Mouse (Mus musculus): ENCODE measurements around the gene Slirp. TPM values are rescaled to one million over a fixed set of nuclear protein-coding genes. Genes with fewer than 3 reads are reported as not detected.
"Not testable (repeated sequence)": the region's sequence is repeated elsewhere in the genome, so short reads cannot be mapped to it uniquely, and the experiment has no call there.

Slirp gene
- polyA plus RNA-seq, 1 experiment from 2014 or later: 281 TPM

DNA sequence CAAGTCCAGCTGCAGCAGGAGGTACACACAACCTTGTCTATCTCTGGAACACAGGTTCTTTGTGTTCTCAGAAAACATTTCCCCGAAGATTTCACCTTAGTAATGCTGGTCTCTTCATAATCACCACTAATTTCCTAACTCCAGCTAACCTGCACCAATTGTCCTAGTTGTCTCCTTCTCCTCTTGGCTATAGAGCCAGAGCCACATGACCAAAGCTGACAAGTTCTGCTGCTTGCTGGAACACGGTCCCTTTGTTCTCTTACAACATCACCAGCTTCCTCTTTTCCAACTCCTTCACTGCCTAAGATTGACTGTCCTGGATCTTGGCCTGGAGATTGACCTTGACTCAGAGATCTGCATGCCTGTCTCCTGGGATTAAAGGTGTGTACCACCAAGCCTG, 45.0 kb downstream of the Slirp start:
- WGBS: 52% methylated on average over 2 of the region's 2 CpGs
- not testable (repeated sequence) for H3K36me3 ChIP-seq (ENCODE audit: control insufficient read depth, insufficient read depth, low read length); H3K4me3 ChIP-seq (ENCODE audit: low read depth, low read length); ATAC-seq (ENCODE audit: insufficient number of reproducible peaks, insufficient read depth, low FRiP score, low read depth); H3K27me3 ChIP-seq (ENCODE audit: control insufficient read depth, insufficient read depth, low read length); H3K27ac ChIP-seq (ENCODE audit: low read length); H3K9me3 ChIP-seq (ENCODE audit: control insufficient read depth, low read depth, low read length); H3K4me1 ChIP-seq (ENCODE audit: control insufficient read depth, insufficient read depth, low read length); H3K9ac ChIP-seq (replicated peaks; ENCODE audit: low read depth, low read length); H3K4me2 ChIP-seq (replicated peaks; ENCODE audit: low read depth, low read length)

DNA sequence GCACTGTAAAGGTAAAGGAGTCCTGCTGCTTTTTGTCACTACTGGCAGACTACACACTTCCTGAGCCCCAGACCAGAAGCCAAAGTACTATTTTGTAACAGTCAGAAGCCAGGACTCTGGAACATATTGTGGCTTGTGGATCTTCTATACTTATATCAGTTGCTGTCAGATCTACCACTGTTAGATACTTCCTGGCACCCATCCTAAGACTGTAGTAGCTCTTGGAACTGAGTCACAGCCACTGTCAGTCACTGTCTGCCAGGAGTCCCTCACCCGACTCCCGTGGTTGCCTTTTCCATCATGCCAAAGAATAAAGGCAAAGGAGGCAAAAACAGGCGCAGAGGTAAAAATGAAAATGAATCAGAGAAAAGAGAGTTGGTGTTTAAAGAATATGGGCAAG, 50.7 kb downstream of the Slirp start, which contains the start of gene Gm5788:
TSS of gene Gm5788 (plus strand) at position 301 of the 400 bp plus-strand sequence.
- H3K4me1 ChIP-seq (ENCODE audit: control insufficient read depth, insufficient read depth, low read length); H3K9me3 ChIP-seq (ENCODE audit: control insufficient read depth, low read depth, low read length); ATAC-seq (ENCODE audit: insufficient number of reproducible peaks, insufficient read depth, low FRiP score, low read depth); H3K27me3 ChIP-seq (ENCODE audit: control insufficient read depth, insufficient read depth, low read length); H3K4me2 ChIP-seq (replicated peaks; ENCODE audit: low read depth, low read length); H3K4me3 ChIP-seq (ENCODE audit: low read depth, low read length); H3K27ac ChIP-seq (ENCODE audit: low read length); H3K9ac ChIP-seq (replicated peaks; ENCODE audit: low read depth, low read length); H3K36me3 ChIP-seq (ENCODE audit: control insufficient read depth, insufficient read depth, low read length): not testable (repeated sequence)
- WGBS: 79% methylated on average over 3 of the region's 3 CpGs

Small RNAs within 50 kb of the gene (microRNA-seq; reads per million reads assigned to microRNA genes)
- gene Mir3068: 58.0 reads per million, percentile 40 among the genes with 10 or more reads in this experiment

Other genes with a start within 250 kb of the Slirp start
- 1.1 and 2.4 TPM in 2 replicates for gene Samd15, start 244.2 kb upstream of the Slirp start, polyA plus RNA-seq (2014; fragmentation: Nextera tagmentation; extraction: Ambion mirVana)
- 3.0 and 3.4 TPM in 2 replicates for gene Tmed8, start 243.4 kb upstream of the Slirp start, polyA plus RNA-seq (2014; fragmentation: Nextera tagmentation; extraction: Ambion mirVana)
- 0.67 and 0.78 TPM in 2 replicates for gene Noxred1, start 205.2 kb upstream of the Slirp start, polyA plus RNA-seq (2014; fragmentation: Nextera tagmentation; extraction: Ambion mirVana)
- 47.2 and 48.3 TPM in 2 replicates for gene Vipas39, start 177.6 kb upstream of the Slirp start, polyA plus RNA-seq (2014; fragmentation: Nextera tagmentation; extraction: Ambion mirVana)
- gene Ahsa1, start 177.4 kb upstream of the Slirp start, polyA plus RNA-seq (2014; fragmentation: Nextera tagmentation; extraction: Ambion mirVana): 176 and 187 TPM in 2 replicates
- gene Ism2, start 144.2 kb upstream of the Slirp start, polyA plus RNA-seq (2014; fragmentation: Nextera tagmentation; extraction: Ambion mirVana): 0.29 and 0.57 TPM in 2 replicates
- 93.4 and 100 TPM in 2 replicates for gene Sptlc2, start 55.5 kb upstream of the Slirp start, polyA plus RNA-seq (2014; fragmentation: Nextera tagmentation; extraction: Ambion mirVana)
- 64.0 and 76.9 TPM in 2 replicates for gene Alkbh1, start 121 bp downstream of the Slirp start, polyA plus RNA-seq (2014; fragmentation: Nextera tagmentation; extraction: Ambion mirVana)
- gene Snw1, start 28.4 kb downstream of the Slirp start, polyA plus RNA-seq (2014; fragmentation: Nextera tagmentation; extraction: Ambion mirVana): 124 TPM in 2 replicates
- not detected in 2 replicates for gene Gm5788, start 50.8 kb downstream of the Slirp start, polyA plus RNA-seq (2014; fragmentation: Nextera tagmentation; extraction: Ambion mirVana)
- gene Gm8300, start 70.4 kb downstream of the Slirp start, polyA plus RNA-seq (2014; fragmentation: Nextera tagmentation; extraction: Ambion mirVana): not detected in 2 replicates
- gene Oog1, start 158.8 kb downstream of the Slirp start, polyA plus RNA-seq (2014; fragmentation: Nextera tagmentation; extraction: Ambion mirVana): not detected in 2 replicates
- not detected in 2 replicates for gene Gm4027, start 175.0 kb downstream of the Slirp start, polyA plus RNA-seq (2014; fragmentation: Nextera tagmentation; extraction: Ambion mirVana)
- gene Gm16381, start 200.7 kb downstream of the Slirp start, polyA plus RNA-seq (2014; fragmentation: Nextera tagmentation; extraction: Ambion mirVana): not detected in 2 replicates